Mouse (Mus musculus) mouse embryonic stem cell (cell line): Measurements from ENCODE around the gene Abtb2.

Source experiments
- in situ Hi-C, 2 experiments: fragments of 300-500 bp; cut with MboI; formaldehyde crosslinking; loops; 1 replicate in 1 of 2; 3 replicates in 1 of 2; pipeline ENCODE4 v1.14.3; 2019 to 2020; ENCODE audit warnings: low sequenced_read_pairs in 2 of 2, low pct_unique_long_range_greater_than_20kb in 1 of 2, mixed read lengths in 1 of 2; ENCODE audit not compliant: unreplicated experiment in 1 of 2

Gene Abtb2

DNA sequence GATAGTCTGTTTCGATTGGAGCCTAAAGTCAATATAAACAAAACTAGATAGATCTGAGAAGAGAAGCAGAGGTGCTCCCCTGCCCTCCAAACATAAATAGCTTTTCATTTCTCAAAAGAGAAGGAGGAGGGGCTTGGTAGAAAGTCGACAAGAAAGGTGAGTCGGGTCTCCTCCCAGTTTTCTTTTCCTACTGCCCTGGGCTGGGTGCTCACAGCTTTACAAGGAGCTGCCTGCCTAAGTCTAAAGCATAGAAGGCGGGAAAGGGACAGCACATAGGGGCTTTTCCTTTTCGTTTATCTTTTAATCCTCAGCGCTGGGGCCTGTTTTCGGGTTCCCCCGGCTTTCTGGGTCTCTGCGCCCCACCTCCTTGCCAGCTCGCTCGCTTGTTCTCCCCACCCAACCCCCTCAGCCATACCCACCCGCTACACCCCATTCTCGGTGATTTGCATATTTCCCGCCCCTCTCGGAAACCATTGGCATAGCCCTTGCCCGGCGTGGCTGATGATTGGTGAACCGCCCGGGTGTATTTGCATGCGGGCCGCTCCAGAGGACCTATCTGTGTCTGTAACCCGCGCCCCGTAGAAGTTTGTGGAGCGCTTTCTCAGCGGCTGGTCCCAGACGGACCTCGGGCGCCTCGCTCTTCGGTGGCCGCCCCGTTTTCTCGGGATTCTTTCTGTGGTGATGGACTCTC lies at the start of gene Abtb2:
Gene Abtb2 (plus strand): TSS at position 579 of the 691 bp plus-strand sequence.
- in situ Hi-C loops, result loop anchor here (10.0 to 25.0 kb wide), 3 partner anchors 149 to 421 kb away; no protein-coding TSS in a partner anchor

DNA sequence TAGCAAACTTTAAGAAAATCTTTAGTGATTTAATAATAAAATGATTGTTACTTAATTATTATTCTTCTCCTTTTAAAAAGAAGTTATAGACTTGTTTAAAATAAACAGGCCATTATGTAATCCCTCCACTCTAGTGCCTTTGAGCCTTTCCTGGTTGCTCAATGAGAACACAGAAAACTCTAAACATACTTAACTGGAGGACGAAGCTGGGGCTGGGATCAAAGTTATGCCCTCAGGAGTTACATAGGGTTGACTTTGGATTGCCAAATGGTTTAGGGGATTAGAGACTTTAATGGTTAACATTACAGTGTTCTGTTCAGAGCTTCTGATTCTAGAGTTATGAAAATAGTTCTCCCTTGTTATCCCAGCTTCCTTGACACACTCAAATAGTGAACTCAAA lies 49.6 kb upstream of the Abtb2 start:
- in situ Hi-C loops, result no loop called here

DNA sequence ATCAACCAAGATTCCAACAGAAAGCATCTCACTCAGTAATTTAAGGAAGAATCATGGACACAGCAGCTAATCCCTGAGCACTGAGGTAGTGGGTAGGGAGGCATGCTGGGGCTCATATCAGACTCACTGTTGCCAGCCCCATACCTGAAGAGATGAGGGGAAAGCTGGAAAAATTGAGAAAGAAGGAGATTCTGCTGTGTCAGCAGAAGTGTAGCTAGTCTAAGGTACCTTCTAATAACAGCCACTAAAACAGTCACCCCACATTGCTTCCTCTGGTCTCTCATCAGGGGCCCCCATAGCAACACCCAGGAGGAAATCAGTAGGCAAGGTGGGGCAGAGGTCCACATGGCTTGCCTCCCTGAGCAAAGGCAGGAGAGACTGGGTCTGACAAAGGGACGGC lies 40.5 kb upstream of the Abtb2 start:
- in situ Hi-C loops, result no loop called here

DNA sequence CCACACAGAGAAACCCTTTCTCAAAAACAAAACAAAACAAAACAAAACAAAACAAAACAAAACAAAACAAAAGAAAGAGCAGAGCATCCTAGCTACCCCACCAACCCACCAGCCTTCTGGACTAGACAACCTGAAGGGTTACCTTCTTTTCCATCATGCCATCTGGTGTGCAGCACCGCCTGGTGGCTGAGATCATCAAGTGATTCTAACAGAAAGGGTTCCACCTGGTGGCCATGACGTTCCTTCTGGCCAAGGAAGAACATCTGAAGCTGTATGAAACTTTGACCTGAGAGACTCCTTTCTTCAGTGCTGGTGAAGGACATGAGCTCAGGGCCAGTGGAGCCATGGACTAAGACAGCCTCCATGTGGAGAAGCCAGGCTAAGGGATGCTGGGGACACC lies 19.0 kb upstream of the Abtb2 start:
- in situ Hi-C loops, result loop anchor here in 1 of 2 experiments (5.0 kb wide), 1 partner anchor 95 kb away; no protein-coding TSS in a partner anchor

DNA sequence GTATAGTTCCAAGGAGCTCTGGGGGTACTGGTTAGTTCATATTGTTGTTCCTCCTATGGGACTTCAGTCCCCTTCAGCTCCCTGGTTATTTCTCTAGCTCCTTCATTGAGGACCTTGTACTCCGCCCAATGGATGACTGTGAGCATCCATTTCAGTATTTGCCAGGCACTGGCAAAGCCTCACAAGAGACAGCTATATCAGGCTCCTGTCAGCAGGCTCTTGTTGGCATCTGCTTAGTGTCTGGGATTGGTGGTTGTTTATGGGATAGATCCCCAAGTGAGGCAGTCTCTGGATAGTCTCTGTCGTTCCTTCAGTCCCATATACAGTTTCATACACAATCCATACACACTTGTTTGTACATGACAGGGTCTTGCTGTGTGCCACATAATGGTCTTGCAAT lies 15.8 kb upstream of the Abtb2 start:
- in situ Hi-C loops, result loop anchor here (25.0 kb wide), 2 partner anchors 312 to 437 kb away; no protein-coding TSS in a partner anchor

GRCm38 (mm10) chr2:103554041-103554440 lies 12.1 kb upstream of the Abtb2 start:
- in situ Hi-C loops, result loop anchor here (25.0 kb wide), 2 partner anchors 308 to 433 kb away; no protein-coding TSS in a partner anchor

- in situ Hi-C loops, result loop anchor here (5.0 to 25.0 kb wide), 3 partner anchors 306 to 431 kb away; no protein-coding TSS in a partner anchor
Measured at GRCm38 (mm10) chr2:103556125-103556877, 9.8 kb upstream of the Abtb2 start.

DNA sequence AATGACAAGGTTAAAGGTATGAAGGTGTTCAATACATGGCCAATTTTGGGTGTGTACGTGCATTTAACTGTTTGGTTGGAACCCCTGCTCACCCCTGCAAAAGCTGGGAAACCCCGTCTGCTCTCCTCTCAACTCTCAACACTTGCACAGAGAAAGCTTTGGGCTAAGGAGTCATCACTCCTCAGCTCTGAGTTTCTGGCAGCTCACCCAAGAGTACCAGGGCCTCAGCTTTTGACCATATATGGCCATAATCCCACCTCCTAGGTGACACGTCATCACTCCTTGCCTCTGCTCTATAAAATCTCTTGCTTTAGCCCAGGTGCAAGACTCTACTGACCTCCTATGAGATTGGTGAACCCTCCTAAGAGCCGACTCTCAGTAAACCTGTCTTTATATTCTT lies 5.2 kb upstream of the Abtb2 start:
- in situ Hi-C loops, result loop anchor here (10.0 to 25.0 kb wide), 3 partner anchors 154 to 426 kb away; no protein-coding TSS in a partner anchor

- in situ Hi-C loops, result loop anchor here (10.0 to 25.0 kb wide), 3 partner anchors 150 to 423 kb away; no protein-coding TSS in a partner anchor
Measured at GRCm38 (mm10) chr2:103564427-103565023, 1.6 kb upstream of the Abtb2 start.

DNA sequence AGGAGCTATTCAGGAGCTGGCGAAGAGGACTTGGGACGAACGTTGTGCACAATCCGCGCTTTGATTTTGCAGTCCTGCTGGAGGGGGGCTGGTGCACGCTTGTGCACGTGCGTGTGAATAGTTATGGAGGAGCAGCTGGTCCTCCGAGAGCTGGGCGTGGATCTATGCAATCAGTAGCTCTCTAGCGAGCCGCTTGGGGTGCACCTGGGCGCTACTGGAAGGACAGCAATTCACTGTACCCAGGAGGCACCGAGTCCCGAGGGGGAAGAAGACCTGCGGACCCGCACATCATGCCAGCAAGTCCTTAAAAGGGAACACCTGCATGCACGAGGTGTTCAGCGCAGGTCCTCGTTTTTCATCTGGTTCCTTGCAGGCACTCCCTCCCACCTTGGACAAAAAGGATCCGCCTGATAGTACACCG lies 929 bp upstream of the Abtb2 start:
- in situ Hi-C loops, result loop anchor here (10.0 to 25.0 kb wide), 3 partner anchors 150 to 422 kb away; no protein-coding TSS in a partner anchor

DNA sequence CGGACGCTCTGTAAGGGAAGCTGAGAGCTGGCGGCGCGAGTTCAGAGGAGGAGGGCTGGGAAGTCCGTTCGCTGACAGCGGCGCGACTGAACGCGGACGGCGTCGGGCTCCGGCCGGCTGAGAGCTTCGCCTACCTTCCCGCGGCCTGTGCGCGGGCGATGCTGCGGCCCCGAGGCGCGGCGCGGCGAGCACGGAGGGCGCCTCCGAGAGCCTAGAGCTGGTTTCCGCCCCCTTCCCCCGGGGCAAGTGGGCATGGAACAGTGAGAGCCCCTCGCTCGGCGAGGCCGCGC lies 258 bp downstream of the Abtb2 start:
- in situ Hi-C loops, result loop anchor here (10.0 to 25.0 kb wide), 3 partner anchors 148 to 421 kb away; no protein-coding TSS in a partner anchor

DNA sequence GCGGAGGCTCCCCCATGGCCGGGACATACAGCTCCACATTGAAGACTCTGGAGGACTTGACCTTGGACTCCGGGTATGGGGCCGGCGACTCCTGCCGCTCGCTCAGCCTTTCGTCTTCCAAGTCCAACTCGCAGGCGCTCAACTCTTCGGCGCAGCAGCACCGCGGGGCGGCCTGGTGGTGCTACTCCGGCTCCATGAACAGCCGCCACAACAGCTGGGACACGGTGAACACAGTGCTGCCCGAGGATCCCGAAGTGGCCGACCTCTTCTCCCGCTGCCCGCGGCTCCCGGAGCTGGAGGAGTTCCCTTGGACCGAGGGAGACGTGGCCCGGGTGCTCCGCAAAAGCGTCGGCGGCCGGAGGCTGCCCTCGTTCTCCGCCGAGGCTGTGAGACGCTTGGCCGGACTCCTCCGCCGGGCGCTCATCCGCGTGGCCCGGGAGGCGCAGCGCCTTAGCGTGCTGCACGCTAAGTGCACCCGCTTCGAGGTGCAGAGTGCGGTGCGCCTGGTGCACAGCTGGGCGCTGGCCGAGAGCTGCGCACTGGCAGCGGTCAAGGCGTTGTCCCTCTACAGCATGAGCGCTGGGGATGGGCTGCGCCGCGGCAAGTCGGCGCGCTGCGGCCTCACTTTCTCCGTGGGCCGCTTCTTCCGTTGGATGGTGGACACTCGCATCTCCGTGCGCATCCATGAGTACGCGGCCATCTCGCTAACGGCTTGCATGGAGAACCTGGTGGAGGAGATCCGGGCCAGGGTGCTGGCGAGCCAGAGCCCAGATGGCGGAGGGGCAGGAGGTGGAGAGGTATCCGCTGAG lies 807 bp downstream of the Abtb2 start:
- in situ Hi-C loops, result loop anchor here (10.0 to 25.0 kb wide), 3 partner anchors 148 to 420 kb away; no protein-coding TSS in a partner anchor

- in situ Hi-C loops, result loop anchor here (10.0 to 25.0 kb wide), 3 partner anchors 147 to 419 kb away; no protein-coding TSS in a partner anchor
Measured at GRCm38 (mm10) chr2:103568161-103568560, 2.1 kb downstream of the Abtb2 start.

GRCm38 (mm10) chr2:103569716-103570115 lies 3.6 kb downstream of the Abtb2 start:
- in situ Hi-C loops, result loop anchor here (10.0 to 25.0 kb wide), 4 partner anchors 125 to 418 kb away; no protein-coding TSS in a partner anchor

GRCm38 (mm10) chr2:103572354-103572753 lies 6.2 kb downstream of the Abtb2 start:
- in situ Hi-C loops, result loop anchor here (10.0 to 25.0 kb wide), 3 partner anchors 122 to 415 kb away; no protein-coding TSS in a partner anchor

- in situ Hi-C loops, result loop anchor here in 1 of 2 experiments (10.0 kb wide), 1 partner anchor 118 kb away; no protein-coding TSS in a partner anchor
Measured at GRCm38 (mm10) chr2:103576371-103576770, 10.3 kb downstream of the Abtb2 start.

- in situ Hi-C loops, result loop anchor here in 1 of 2 experiments (10.0 kb wide), 1 partner anchor 117 kb away; no protein-coding TSS in a partner anchor
Measured at GRCm38 (mm10) chr2:103577752-103578662, 11.9 kb downstream of the Abtb2 start.
